Mouse (Mus musculus) adrenal gland, postnatal 25 days (tissue): ENCODE results near the gene Xaf1. TPM values are rescaled to one million over a fixed set of nuclear protein-coding genes. Genes with fewer than 3 reads are reported as not detected.
"Not testable (repeated sequence)": the region's sequence is repeated elsewhere in the genome, so short reads cannot be mapped to it uniquely, and the experiment has no call there.

ENCODE experiments used
- DNase-seq: peaks from one replicate; pipeline ENCODE4 v3.0.0; 2021; ENCODE audit warnings: mixed read lengths
- total RNA-seq: library from RNA; stranded (reverse); gene quantifications from 2 replicates; pipeline ENCODE4 v1.2.3, GENCODE M21; 2021

Xaf1 gene
- total RNA-seq, 1 experiment from 2014 or later: 28.4 TPM

GRCm38 (mm10) chr11:72311355-72312001, 10.0 kb downstream of the Xaf1 start:
- no peak for DNase-seq

GRCm38 (mm10) chr11:72314151-72314895, 12.9 kb downstream of the Xaf1 start, which contains the start of gene Fbxo39:
Fbxo39 (plus strand) TSS chr11:72314444.
- DNase-seq: no peak

GRCm38 (mm10) chr11:72318026-72318425, 16.6 kb downstream of the Xaf1 start:
- DNase-seq: no peak

GRCm38 (mm10) chr11:72324431-72324830, 23.0 kb downstream of the Xaf1 start:
- no peak for DNase-seq

GRCm38 (mm10) chr11:72325701-72326100, 24.3 kb downstream of the Xaf1 start:
- DNase-seq: no peak

- no peak for DNase-seq
Observed at GRCm38 (mm10) chr11:72332951-72333667, 31.7 kb downstream of the Xaf1 start.

- DNase-seq: no peak
Observed at GRCm38 (mm10) chr11:72334653-72335052, 33.2 kb downstream of the Xaf1 start.

- no peak for DNase-seq
Observed at GRCm38 (mm10) chr11:72336726-72337125, 35.3 kb downstream of the Xaf1 start.

- DNase-seq: no peak
Observed at GRCm38 (mm10) chr11:72338437-72338871, 37.0 kb downstream of the Xaf1 start.

- DNase-seq: no peak
Observed at GRCm38 (mm10) chr11:72339716-72340115, 38.3 kb downstream of the Xaf1 start.

GRCm38 (mm10) chr11:72342549-72343237, 41.3 kb downstream of the Xaf1 start:
- DNase-seq: peak; percentile 49

GRCm38 (mm10) chr11:72343238-72343625, 41.8 kb downstream of the Xaf1 start:
- DNase-seq: not testable (repeated sequence)

- DNase-seq: peak; percentile 60
Observed at GRCm38 (mm10) chr11:72343904-72344303, 42.5 kb downstream of the Xaf1 start.

- DNase-seq: no peak
Observed at GRCm38 (mm10) chr11:72344486-72344885, 43.1 kb downstream of the Xaf1 start.

GRCm38 (mm10) chr11:72348563-72348962, 47.1 kb downstream of the Xaf1 start:
- no peak for DNase-seq

- DNase-seq: no peak
Observed at GRCm38 (mm10) chr11:72349016-72349415, 47.6 kb downstream of the Xaf1 start.

GRCm38 (mm10) chr11:72349652-72350051, 48.2 kb downstream of the Xaf1 start:
- no peak for DNase-seq

- no peak for DNase-seq
Observed at GRCm38 (mm10) chr11:72352272-72352671, 50.8 kb downstream of the Xaf1 start.

GRCm38 (mm10) chr11:72353186-72353585, 51.8 kb downstream of the Xaf1 start:
- DNase-seq: no peak

GRCm38 (mm10) chr11:72354971-72355728, 53.7 kb downstream of the Xaf1 start:
- DNase-seq: peak; percentile 82
